Mouse (Mus musculus): ENCODE measurements around the gene Bet1l.

DNA sequence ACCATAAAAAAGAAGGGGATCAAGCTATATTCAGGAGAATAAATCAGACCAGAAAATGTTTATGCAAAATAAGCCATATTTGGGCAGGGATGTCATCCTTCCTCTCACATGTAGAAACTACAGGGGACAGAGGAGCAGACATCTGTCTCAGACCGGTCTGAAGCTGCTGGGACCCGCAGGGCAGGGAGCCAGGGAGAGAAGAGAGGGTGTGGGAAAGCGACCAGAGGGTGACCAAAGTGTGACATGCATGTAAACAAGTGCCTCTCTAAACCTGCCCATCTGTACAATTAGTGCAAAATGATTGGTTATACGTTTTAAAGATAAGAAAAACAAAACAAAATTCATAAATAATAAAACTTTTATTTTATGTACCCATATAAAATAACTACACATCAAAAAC is 37.2 kb downstream of the Bet1l start:
- no peak for TF ChIP-seq CTCF (IDR thresholded peaks at IDR 0.05; ENCODE audit: low read depth)
- TF ChIP-seq EP300 (IDR thresholded peaks at IDR 0.05; ENCODE audit: low read depth) = no peak
